Mouse (Mus musculus) lung, adult 2 months (tissue): Measurements from ENCODE around the gene Gigyf2.

Experiments used
- CTCF ChIP-seq: fragments of 200-500 bp; IDR thresholded peaks from 2 replicates; pipeline ENCODE4 v1.5.1; 2011; ENCODE audit warnings: mild to moderate bottlenecking, low read length, control low read depth; ENCODE audit not compliant: insufficient read depth
- POLR2A ChIP-seq: fragments of 200-500 bp; IDR thresholded peaks from 2 replicates; pipeline ENCODE4 v1.6.1; 2011; ENCODE audit warnings: low read depth, mild to moderate bottlenecking, control low read depth, low read length, borderline replicate concordance; ENCODE audit errors: extremely low read depth

DNA sequence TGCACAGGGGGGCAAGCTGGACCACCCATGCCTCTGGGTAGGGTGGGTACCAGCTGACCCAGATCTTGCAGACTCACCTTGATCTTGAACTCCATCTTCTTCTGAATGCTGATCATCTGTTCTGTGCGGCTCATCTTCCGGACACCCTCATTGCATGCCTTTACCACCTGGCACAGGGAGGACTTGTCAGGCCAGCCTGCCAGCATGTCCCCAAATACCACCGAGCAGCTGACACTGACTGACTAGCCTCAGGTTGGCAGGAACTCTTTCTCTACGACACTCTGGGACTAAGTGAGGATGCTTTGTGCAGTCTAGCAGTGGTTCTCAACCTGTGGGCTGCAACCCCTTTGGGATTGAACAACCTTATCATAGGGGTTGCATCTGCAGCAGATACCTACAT lies 155.7 kb downstream of the Gigyf2 start:
- TF ChIP-seq CTCF, result no peak
- TF ChIP-seq POLR2A, result no peak
